Mouse (Mus musculus): ENCODE data around the gene Hdgfl2.

Gene Hdgfl2

GRCm38 (mm10) chr17:56148790-56149618, 69.6 kb downstream of the Hdgfl2 start:
- CTCF ChIA-PET, result no interaction called here

GRCm38 (mm10) chr17:56149897-56150296, 70.5 kb downstream of the Hdgfl2 start:
- CTCF ChIA-PET, result no interaction called here

Data from spleen, embryonic (tissue).